Mouse (Mus musculus): ENCODE measurements around the gene Lrrc37a.
"Not testable (repeated sequence)": the region's sequence is repeated elsewhere in the genome, so short reads cannot be mapped to it uniquely, and the experiment has no call there.

The Lrrc37a gene

DNA sequence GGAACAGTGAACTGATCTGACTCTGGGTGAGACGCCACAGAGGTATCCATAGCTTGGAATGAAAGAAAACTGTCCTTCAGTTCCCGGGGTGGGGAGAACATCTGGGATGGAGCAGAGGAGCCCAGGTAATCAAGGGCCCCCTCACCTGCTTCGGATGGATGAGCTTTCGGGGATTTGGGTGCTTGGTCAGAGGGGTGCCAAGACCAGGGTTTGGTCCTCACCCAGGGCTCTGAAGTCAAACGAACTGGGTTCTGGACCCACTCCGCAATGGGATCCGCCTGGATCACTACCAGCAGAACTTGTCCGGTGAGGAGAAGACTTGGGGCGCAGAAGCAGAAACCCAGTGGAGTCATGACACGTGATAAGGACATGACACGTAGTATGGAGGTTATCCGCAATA, at the start of gene Lrrc37a:
Lrrc37a (minus strand) TSS at position 101 of the 400 bp plus-strand sequence.
- no peak for DNase-seq (ENCODE audit: low read depth, low spot score)

GRCm38 (mm10) chr11:103534973-103535372, 30.6 kb upstream of the Lrrc37a start:
- not testable (repeated sequence) for DNase-seq (ENCODE audit: low read depth, low spot score)

- no peak for DNase-seq (ENCODE audit: low read depth, low spot score)
Measured at GRCm38 (mm10) chr11:103512111-103512510, 7.7 kb upstream of the Lrrc37a start.

- DNase-seq (ENCODE audit: low read depth, low spot score) = no peak
Measured at GRCm38 (mm10) chr11:103464443-103464842, 40.0 kb downstream of the Lrrc37a start.

- not testable (repeated sequence) for DNase-seq (ENCODE audit: low read depth, low spot score)
Measured at GRCm38 (mm10) chr11:103451105-103451504, 53.3 kb downstream of the Lrrc37a start.

- DNase-seq (ENCODE audit: low read depth, low spot score) = not testable (repeated sequence)
Measured at GRCm38 (mm10) chr11:103449721-103450120, 54.7 kb downstream of the Lrrc37a start.

DNA sequence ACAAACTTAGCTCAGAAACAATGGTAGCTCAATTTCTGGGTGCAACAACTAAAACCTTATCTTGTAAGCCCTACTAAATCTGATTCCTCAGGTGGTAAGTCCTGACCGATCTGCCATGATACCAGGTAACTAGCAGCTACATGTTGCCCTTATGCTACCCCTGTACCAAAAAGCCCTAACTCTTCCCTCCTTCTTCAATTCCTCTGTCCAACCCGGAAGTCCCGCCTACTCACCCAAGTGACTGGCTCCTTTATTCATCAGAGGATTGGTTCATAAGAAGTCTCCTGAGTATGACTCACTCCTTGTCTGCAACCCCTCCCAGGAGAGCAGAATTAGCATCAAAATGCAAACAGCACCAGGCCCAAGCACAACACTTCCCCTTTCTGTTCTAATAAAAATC, 60.7 kb downstream of the Lrrc37a start:
- no peak for DNase-seq (ENCODE audit: low read depth, low spot score)

DNA sequence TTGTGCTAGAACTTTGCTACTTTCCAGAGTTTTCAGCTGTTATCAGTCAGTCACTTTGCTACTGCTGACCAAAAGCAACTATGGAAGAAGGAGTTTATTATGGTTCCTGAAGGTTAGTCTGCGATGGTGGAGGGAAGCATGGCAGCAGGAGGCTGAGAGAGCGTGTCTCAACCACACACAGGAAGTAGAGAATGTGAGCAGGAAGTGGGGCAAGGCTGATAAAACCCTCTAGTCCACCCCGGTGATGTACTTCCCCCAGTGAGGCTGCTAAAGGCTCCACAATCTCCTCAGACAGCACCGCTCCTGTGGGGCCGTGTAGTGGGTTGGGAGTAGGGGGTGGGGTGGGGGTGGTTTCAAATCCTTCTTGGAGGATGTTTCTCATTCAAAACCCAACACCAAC, 68.1 kb downstream of the Lrrc37a start:
- DNase-seq (ENCODE audit: low read depth, low spot score) = no peak

DNA sequence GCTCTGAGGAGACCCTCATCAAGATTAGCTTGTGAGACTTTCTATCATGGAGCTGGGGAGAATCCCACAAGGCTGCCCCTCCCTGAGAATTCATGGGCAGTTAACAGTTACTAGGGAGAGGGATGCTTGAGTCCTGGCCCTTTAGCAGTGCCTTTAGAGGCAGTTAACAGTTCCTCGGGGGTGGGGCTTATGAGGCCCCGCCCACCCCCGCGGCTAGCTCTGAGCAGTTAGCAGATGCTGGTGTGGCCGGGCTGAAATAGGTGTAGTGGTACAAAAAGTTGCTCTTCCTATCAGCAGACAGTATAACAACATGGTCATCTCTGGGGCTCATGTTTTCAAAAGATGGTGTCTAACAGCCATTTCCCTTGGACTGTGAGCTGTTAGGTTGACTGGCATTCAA, 79.4 kb downstream of the Lrrc37a start:
- no peak for DNase-seq (ENCODE audit: low read depth, low spot score)

- no peak for DNase-seq (ENCODE audit: low read depth, low spot score)
Measured at GRCm38 (mm10) chr11:103419667-103420066, 84.7 kb downstream of the Lrrc37a start.

- no peak for DNase-seq (ENCODE audit: low read depth, low spot score)
Measured at GRCm38 (mm10) chr11:103419226-103419625, 85.2 kb downstream of the Lrrc37a start.

DNA sequence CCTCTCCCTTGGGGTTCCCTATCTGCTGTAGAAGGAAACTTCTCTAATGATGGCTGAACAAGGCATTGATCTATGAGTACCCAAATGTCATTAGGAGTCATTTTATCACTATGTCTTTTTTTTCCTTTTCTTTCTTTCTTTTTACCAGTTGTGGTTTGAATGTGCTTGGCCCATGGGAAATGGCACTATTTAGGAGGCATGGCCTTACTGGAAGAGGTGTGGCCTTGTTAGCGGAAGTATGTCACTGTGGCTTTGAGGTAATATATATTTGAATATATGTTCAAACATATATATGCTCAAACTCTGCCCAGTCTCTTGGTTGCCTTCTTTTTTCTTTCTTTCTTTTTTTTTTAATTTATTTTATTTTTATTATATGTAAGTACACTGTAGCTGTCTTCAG, 90.9 kb downstream of the Lrrc37a start:
- no peak for DNase-seq (ENCODE audit: low read depth, low spot score)

GRCm38 (mm10) chr11:103412950-103413423, 91.4 kb downstream of the Lrrc37a start:
- DNase-seq (ENCODE audit: low read depth, low spot score) = no peak

- peak; percentile 90 for DNase-seq (ENCODE audit: low read depth, low spot score)
Measured at GRCm38 (mm10) chr11:103411981-103412949, 92.1 kb downstream of the Lrrc37a start, which contains the start of gene Plekhm1. Plekhm1 (minus strand) TSS chr11:103412687.

GRCm38 (mm10) chr11:103411301-103411700, 93.1 kb downstream of the Lrrc37a start:
- DNase-seq (ENCODE audit: low read depth, low spot score) = no peak

DNA sequence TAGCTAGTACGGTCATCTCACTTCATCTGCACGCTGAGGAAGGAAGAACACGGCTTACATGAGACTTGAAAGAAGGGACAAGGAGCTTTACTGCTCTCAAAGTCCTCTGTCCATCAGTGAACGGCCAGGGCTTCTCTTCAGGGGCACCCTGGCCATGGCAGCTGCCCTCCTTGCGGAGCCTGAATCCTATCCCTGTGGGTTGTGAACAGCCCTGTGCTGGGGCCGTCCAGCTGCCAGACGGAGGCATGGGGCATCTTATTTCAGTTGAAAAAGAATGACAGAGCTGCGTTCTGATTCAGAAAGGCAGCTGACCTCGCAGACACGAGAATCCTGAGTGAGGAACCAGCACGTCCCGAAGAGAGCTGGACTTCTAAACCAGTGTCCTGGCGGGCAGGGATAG, 95.5 kb downstream of the Lrrc37a start:
- DNase-seq (ENCODE audit: low read depth, low spot score) = no peak

- DNase-seq (ENCODE audit: low read depth, low spot score) = not testable (repeated sequence)
Measured at GRCm38 (mm10) chr11:103407136-103407535, 97.3 kb downstream of the Lrrc37a start.

DNA sequence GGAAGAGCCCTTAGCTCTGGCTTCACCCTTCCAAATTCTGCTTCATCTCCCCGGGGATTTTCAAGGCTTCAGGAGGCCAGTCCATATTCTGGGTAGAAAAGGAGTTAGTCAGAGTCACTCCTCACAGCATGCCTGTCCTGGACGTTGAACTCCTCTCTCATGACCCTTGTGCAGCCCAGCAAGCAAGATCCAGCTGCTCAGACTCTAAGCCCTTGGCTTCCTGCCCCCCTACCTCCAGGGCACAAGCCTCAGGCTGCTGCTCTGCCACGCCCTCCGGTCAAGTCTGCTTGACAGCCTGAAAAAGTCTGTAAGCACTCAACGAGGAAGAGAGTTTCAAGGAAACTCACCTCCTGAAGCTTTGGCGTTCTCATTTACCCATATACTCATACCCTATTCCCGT, 97.8 kb downstream of the Lrrc37a start:
- DNase-seq (ENCODE audit: low read depth, low spot score) = no peak

DNA sequence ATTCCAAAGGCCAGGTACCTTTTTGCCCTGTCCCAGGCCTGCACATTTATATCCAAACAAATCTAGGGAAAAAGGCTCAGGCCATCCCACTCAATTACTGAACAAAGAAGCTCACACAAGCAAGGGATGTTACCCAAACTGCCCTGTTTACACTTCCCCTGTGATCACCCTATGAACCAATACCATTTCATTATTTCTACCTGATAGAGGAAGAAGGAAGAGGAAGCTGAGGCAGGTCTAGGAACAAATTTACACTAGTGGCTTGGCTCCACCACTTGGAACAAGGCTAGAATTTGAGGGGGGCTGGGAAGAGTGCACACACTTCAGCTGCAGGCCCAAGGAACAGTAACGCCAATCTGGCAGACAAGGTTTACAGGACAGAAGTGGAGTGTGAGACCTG, 98.6 kb downstream of the Lrrc37a start:
- DNase-seq (ENCODE audit: low read depth, low spot score) = no peak

GRCm38 (mm10) chr11:103404618-103405017, 99.8 kb downstream of the Lrrc37a start:
- DNase-seq (ENCODE audit: low read depth, low spot score) = no peak

GRCm38 (mm10) chr11:103403776-103404175, 100.6 kb downstream of the Lrrc37a start:
- DNase-seq (ENCODE audit: low read depth, low spot score) = no peak

GRCm38 (mm10) chr11:103402738-103403137, 101.7 kb downstream of the Lrrc37a start:
- no peak for DNase-seq (ENCODE audit: low read depth, low spot score)

DNA sequence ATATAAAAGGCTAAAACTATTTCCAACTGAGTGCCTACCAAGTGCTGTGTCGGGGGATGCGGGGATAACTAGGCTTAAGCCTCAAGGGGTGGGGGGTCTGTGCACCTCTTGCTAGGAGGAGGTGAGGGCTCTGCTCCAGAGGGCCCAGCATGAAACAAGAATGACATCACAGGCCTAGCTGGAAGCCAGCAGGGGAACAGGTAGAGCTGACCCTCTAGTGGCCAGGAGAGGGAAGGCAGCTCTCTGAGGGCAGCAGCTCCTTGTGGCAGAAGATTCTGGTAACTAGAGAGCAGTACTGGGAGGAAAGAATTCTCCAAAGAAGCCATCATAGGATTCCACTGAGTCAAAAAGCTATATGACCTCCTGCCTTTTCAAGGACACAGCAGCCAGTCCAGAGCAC, 102.2 kb downstream of the Lrrc37a start:
- DNase-seq (ENCODE audit: low read depth, low spot score) = peak; percentile 17

Data from retina, postnatal 7 days (tissue).